Mouse (Mus musculus): ENCODE measurements at regions not wholly inside any gene's neighbourhood (a gene's known extent, or its start where the extent isn't known, plus 50 kb on each side); places are given as distances from the start of the nearest gene placed in this dataset.

GRCm38 (mm10) chr15:15329796-15330195 is 1398.8 kb upstream of the Cdh9 start:
- DNase-seq (ENCODE audit: low read depth, low spot score), result peak; percentile 5

DNA sequence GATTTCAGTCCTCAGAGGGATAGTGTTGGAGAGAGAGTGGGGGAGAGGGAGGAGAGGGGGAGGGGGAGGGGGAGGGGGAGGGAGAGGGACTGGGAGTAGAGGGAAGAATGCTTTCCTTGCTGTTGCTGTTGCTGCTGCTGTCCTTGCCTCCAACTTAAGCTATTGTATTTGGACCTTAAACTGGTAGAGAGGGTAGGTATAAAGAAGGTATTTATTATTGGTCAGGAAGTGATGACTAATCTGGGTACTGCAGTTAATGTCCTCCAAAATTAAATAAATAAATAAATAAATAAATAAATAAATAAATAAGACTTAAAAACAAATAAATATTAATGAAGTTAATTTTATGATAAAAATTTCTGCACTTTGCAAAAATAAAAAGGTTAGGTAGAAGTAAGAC is 1396.6 kb upstream of the Cdh9 start:
- no peak for DNase-seq (ENCODE audit: low read depth, low spot score)

DNA sequence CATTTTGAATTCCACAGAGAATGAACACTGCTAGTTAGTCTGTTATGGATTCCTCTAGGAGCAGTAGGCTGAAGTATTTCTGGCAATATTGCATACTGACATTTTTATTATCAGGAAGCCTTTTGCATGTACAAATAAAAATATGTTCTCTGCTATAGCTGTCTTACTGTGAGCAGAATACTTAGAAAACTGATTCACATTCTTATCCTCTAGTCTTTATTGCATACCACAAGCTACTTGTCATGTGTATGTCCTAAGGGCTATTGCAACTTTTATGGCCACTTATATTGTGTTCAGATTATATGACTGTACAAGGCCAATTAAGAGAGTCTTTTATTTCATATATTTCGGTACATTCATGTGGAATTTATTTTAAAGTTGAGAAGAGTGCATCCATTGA is 1366.7 kb upstream of the Cdh9 start:
- no peak for DNase-seq (ENCODE audit: low read depth, low spot score)

DNA sequence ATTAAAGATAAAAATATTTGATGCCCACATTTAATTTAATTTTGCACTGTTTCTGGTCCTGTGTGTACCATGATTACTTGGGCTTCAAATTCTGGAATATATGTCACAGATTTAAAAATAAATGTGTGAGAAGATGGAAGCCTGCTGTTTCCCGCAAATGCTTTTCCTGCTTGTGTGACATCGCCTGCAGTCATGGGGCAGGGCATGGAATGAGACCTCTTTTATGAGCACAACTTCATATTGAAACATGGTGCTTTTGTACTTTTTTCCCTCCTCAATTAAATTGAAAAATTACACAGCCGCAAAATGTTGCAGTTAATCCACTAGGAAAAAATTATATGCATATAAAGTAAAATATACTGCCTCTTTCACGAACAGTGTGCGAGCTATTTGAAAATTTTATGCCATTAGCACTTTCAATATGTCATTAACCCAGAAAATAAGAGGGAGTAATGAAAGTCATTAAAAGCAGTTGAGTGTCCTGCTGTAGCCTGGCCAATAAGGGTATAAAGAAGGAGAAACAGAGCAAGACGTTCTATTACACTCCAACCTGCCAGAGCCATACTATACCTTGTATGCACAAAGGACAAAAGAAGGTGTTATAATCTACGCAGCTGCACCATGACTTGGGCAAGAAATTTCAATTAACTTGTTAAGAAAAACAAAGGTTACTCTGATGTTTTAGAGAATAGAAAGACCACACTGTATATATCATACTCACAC is 1336.1 kb upstream of the Cdh9 start:
- no peak for DNase-seq (ENCODE audit: low read depth, low spot score)
